Mouse (Mus musculus) hindbrain, embryonic 12.5 days (tissue): ENCODE data around the gene Tcf20. TPM values are rescaled to one million over a fixed set of nuclear protein-coding genes. Genes with fewer than 3 reads are reported as not detected.
"Not testable (repeated sequence)": the region's sequence is repeated elsewhere in the genome, so short reads cannot be mapped to it uniquely, and the experiment has no call there.

Experiments used
- ATAC-seq: fragments of 200-750 bp; cut with Nextera tagmentation; 2 replicates; pipeline ENCODE4 v1.8.0; 2017; ENCODE audit warnings: moderate TSS enrichment; ENCODE audit not compliant: low FRiP score
- H3K27ac ChIP-seq: fragments of 300-500 bp; sonication (generic); 2 replicates; pipeline ENCODE4 v1.5.1; 2016; ENCODE audit warnings: mild to moderate bottlenecking
- H3K27me3 ChIP-seq: fragments of 300-500 bp; sonication (generic); 2 replicates; pipeline ENCODE4 v1.6.1; 2016; ENCODE audit warnings: mild to moderate bottlenecking
- H3K36me3 ChIP-seq: fragments of 300-500 bp; sonication (generic); 2 replicates; pipeline ENCODE4 v1.6.1; 2016; ENCODE audit warnings: mild to moderate bottlenecking
- H3K4me1 ChIP-seq: fragments of 300-500 bp; sonication (generic); 2 replicates; pipeline ENCODE4 v1.6.1; 2016
- H3K4me2 ChIP-seq: fragments of 300-500 bp; sonication (generic); replicated peaks from 2 replicates; pipeline ENCODE4 v1.6.1; 2016; ENCODE audit warnings: mild to moderate bottlenecking
- H3K4me3 ChIP-seq: fragments of 300-500 bp; sonication (generic); 2 replicates; pipeline ENCODE4 v1.5.1; 2016; ENCODE audit warnings: mild to moderate bottlenecking
- H3K9ac ChIP-seq: fragments of 300-500 bp; sonication (generic); 2 replicates; pipeline ENCODE4 v1.6.1; 2016; ENCODE audit warnings: mild to moderate bottlenecking, moderate library complexity
- H3K9me3 ChIP-seq: fragments of 300-500 bp; sonication (generic); replicated peaks from 2 replicates; pipeline ENCODE4 v1.6.1; 2016; ENCODE audit warnings: mild to moderate bottlenecking
- WGBS: fragments of 180-500 bp; shearing (Covaris S2); methylation state at CpG from one replicate; pipeline ENCODE4 v1.1.7; 2016; 5-methylcytosine and 5-hydroxymethylcytosine counted together
- polyA plus RNA-seq: library from polyadenylated mRNA; unstranded; fragments of >200 nt; fragmentation: Nextera tagmentation; extraction: Ambion mirVana; gene quantifications from 2 replicates; pipeline ENCODE4 v1.2.1, GENCODE M21; 2016

Tcf20 gene
- polyA plus RNA-seq, 1 experiment from 2014 or later: 12.4 TPM

DNA sequence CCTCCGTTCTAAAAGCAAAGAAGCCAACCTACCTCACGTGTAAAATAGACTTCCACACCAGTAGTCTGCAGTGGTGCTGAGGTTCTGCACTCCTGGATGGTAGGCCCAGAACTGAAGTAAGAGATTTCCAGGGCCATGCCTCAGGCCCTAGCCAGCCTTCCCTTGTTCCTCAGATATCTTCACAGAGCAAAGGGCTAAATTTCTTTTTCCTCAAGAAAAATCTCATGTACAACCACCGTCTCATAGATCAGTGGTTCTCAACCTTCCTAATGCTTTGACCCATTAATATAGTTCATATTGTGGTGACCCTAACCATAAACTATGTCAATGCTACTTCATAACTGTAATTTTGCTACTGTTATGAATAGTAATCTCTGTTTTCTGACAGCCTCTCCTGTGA is 87.3 kb downstream of the Tcf20 start:
- peaks cover 65% of the 10 kb centered on the region for H3K4me1 ChIP-seq
- no peak for ATAC-seq
- 36% methylated on average over 3 of the region's 3 CpGs for WGBS
- 0 out of 2 replicates have a peak overlapping the region, but pooled peaks have one; percentile 8 for H3K27ac ChIP-seq
- no peaks in the 10 kb centered on the region for H3K9me3 ChIP-seq
- H3K27me3 ChIP-seq: 0 out of 2 replicates have a peak, but pooled peaks cover 7% of the 10 kb centered on the region
- no peak overlapping the region for H3K4me3 ChIP-seq
- H3K9ac ChIP-seq: no peak overlapping the region
- no peaks in the 10 kb centered on the region for H3K36me3 ChIP-seq
- H3K4me2 ChIP-seq: peak overlapping the region; percentile 96

DNA sequence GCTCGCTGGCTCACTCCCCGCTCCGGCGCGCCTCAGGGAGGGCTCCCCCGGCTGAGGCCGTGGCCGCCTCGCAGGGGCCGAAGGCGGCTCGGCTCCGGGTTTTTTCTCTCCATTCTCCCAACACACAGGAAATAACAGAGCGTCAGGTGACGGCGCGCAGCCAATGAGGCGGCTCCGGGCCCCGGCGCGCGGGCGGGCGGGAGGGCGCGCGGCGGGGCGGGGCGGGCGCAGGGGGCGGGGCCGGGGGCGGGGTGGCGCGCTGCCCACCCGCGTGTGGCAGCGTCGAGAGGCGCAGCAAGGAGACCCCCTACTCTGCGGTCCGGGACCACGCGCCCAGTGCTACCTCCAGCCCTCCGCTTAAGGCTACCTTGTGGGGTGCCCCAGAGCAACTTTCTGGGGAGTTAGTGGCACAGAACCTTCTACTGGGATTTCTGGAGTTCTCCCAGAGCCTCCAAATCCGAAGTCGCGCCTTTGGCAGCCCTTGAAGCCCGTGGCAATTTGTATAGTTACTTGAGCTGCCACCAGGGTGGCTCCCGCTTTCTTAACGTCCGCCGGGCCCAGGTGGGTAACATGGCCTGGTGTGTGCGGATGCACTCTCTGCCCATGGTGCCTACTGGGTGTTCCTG is 87.9 kb downstream of the Tcf20 start:
- WGBS: 2% methylated on average over 21 of the region's 56 CpGs
- Histone ChIP-seq H3K4me2 (peak overlapping the region; percentile 96), H3K4me1 (peaks cover 59% of the 10 kb centered on the region), H3K9me3 (no peaks in the 10 kb centered on the region), H3K27ac (peak overlapping the region; percentile 98), H3K9ac (peak overlapping the region; percentile 97), H3K36me3 (no peaks in the 10 kb centered on the region), H3K27me3 (0 out of 2 replicates have a peak, but pooled peaks cover 7% of the 10 kb centered on the region), H3K4me3 (peak overlapping the region; percentile 100)
- peak; percentile 93 for ATAC-seq

DNA sequence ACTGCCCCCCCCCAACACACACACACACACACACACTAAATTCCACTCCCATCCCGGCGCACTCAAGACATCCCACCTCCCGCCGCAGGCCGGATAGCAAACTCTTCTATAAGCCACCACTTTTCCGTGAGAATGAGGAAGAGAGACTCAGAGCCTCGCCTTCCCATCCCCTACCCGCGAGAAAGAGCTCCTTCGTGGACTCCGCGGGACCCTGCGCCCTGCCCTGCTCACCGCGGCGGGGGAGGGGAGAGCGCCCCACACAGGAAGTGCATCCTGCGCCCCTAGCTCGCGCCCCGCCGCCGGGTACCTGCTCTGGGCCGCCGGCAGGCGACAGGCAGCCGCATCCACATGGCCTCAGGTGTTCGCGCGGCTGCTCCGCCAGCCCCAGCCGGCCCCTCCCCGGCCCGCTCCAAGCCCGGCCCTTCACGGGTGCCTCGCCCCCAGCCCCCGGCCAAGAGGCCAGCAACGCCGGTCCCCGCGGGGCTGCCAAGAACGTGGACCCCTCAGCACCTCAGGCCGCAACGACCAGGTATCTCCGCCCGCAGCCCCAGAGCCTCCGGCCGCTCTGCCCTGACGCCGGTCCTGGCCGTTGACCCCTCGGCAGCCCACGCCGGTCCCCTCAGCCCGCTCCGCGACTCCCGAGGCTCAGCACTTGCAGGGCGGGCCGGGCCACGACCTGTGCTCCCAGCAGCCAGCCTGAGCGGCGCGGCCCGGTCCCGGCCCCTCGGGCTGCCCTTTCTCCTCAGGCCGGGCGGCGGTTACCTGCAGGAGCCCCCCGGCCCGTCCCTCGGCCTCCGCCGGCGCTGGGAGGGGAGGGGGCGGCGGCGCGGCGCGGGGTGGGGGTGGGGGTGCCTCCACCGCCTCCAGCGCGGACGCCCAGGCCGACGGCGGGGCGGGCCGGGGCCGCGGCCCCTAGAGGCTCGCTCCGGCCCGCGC is 88.7 kb downstream of the Tcf20 start:
- Histone ChIP-seq H3K4me3 (peak overlapping the region; percentile 100), H3K27ac (peak overlapping the region; percentile 98), H3K9ac (peak overlapping the region; percentile 97), H3K27me3 (0 out of 2 replicates have a peak, but pooled peaks cover 5% of the 10 kb centered on the region), H3K4me2 (peak overlapping the region; percentile 96), H3K9me3 (no peaks in the 10 kb centered on the region), H3K4me1 (peaks cover 51% of the 10 kb centered on the region), H3K36me3 (no peaks in the 10 kb centered on the region)
- peak; percentile 44 for ATAC-seq
- WGBS: under 1% methylated on average over 65 of the region's 98 CpGs

DNA sequence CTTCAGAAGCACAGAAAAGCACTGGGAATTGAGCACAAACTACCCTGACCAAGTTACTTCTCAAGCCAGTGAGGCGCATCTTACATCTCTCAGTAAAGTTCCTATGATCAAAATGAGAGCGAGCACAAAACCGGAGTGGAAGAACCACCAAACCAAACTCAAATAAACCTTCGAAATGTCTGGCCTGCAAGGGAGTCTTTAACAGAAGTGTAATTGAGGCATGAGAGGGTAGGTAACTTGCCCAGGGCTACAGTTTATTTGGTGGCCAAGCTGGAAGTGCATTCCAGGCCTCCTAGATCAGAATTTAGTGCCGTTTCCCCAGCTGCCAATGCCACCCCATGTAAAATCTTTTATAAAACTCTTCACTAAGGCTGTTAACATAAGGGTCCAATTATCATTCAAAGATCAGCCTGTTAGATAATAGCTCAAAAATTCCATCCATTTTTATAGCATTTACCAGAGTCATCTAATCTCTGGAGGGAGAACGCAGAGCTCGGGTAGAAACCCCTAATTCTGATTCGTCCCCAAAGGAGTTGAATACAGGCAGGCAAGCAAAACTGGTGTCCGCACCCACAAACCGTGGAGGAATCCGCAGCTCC is 89.4 kb downstream of the Tcf20 start:
- H3K27ac ChIP-seq: no peak overlapping the region
- 20% methylated on average over 11 of the region's 11 CpGs for WGBS
- no peaks in the 10 kb centered on the region for H3K27me3 ChIP-seq
- peak overlapping the region; percentile 97 for H3K9ac ChIP-seq
- H3K4me1 ChIP-seq: peaks cover 48% of the 10 kb centered on the region
- H3K4me3 ChIP-seq: peak overlapping the region; percentile 100
- peak overlapping the region; percentile 96 for H3K4me2 ChIP-seq
- no peaks in the 10 kb centered on the region for H3K9me3 ChIP-seq
- no peaks in the 10 kb centered on the region for H3K36me3 ChIP-seq
- no peak for ATAC-seq

DNA sequence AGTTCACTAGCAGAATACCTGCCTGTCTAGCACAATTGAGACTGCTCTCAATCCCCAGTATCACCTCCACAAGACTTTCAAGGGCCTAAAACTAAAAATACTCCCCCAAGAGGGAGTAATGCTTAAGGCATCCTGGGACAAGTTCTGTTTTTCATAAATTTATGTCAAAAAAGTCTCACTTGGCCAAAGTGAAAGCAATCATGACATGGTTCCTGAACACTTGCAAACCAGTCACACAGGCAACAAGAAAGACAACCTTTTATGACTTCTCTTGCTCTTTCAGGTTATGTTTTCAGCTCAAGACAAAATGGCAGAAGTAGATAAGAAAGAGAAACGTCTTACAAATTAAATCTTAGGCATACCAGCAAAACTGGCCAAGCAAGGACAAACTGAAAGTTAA is 91.3 kb downstream of the Tcf20 start:
- H3K4me2 ChIP-seq: no peak overlapping the region
- no peak overlapping the region for H3K4me3 ChIP-seq
- H3K9ac ChIP-seq: no peak overlapping the region
- no peaks in the 10 kb centered on the region for H3K9me3 ChIP-seq
- ATAC-seq: no peak
- peaks cover 30% of the 10 kb centered on the region for H3K4me1 ChIP-seq
- H3K27me3 ChIP-seq: no peaks in the 10 kb centered on the region
- no peak overlapping the region for H3K27ac ChIP-seq
- WGBS: 73% methylated on average over 1 of the region's 1 CpGs
- no peaks in the 10 kb centered on the region for H3K36me3 ChIP-seq

DNA sequence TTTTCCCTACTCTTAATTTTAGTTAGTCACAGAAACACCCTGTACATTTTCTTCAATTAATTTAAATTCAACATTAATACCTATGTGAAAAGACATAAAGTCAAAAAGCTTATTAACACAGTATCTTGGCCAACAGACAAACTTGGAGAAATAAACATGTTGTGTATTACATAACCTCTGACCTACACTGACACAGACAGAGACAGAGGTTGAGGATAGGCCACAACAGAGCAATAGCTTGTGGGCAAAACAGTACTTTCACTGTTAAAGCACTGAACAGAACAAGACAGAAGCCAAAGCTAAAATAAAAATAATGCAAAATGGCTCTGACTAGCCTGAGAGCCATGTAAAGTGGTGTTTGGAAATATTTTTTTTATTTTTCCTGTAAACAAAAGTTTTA is 97.2 kb downstream of the Tcf20 start:
- no peak overlapping the region for H3K4me2 ChIP-seq
- H3K4me1 ChIP-seq: no peaks in the 10 kb centered on the region
- H3K36me3 ChIP-seq: no peaks in the 10 kb centered on the region
- H3K27ac ChIP-seq: no peak overlapping the region
- ATAC-seq: no peak
- no peaks in the 10 kb centered on the region for H3K9me3 ChIP-seq
- H3K4me3 ChIP-seq: no peak overlapping the region
- no peak overlapping the region for H3K9ac ChIP-seq
- H3K27me3 ChIP-seq: no peaks in the 10 kb centered on the region

DNA sequence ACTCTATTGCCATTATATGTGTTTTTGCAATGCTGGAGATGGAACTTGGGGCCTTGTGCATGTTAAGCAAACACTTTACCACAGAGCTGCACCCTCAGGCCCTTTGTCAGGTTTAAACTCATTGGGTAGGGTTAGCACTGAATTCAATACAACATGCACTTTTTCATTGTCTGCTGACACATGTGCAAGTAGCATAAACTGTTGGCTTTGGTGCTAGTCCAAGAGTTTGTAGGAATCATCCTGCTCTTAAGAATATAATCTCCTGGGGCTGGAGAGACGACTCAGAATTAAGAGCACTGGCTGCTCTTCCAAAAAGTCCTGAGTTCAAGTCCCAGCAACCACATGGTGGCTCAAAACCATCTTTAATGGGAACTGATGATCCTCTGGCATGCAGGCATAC is 98.2 kb downstream of the Tcf20 start:
- H3K27ac ChIP-seq: no peak overlapping the region

DNA sequence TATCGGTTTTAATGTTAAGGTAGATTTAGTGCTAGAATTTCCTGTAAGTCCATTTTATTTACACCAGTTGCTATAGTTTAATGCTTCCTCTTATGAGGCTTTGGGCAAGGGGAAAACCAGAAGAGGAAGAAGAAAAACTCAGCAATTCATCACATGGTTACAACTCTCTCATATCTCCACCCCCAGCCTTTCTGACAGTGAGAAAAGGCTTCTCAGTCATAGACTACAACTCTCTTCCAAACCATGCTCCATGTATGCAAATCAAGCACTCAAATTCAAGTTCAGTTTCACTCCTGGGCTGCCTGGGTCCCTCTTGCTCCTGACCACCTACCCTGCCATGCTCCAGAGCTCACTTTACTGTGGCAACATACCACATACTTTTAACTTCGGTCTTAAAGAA is 99.2 kb downstream of the Tcf20 start:
- H3K4me1 ChIP-seq: no peaks in the 10 kb centered on the region
- H3K27me3 ChIP-seq: no peaks in the 10 kb centered on the region
- no peaks in the 10 kb centered on the region for H3K36me3 ChIP-seq
- no peaks in the 10 kb centered on the region for H3K9me3 ChIP-seq
- ATAC-seq: no peak
- no peak overlapping the region for H3K27ac ChIP-seq
- no peak overlapping the region for H3K4me2 ChIP-seq
- H3K9ac ChIP-seq: no peak overlapping the region
- H3K4me3 ChIP-seq: no peak overlapping the region
- 92% methylated on average over 2 of the region's 2 CpGs for WGBS

More for the DNA sequence above, 98.2 kb downstream of the Tcf20 start:
- no peak overlapping the region for H3K4me2 ChIP-seq
- no peaks in the 10 kb centered on the region for H3K9me3 ChIP-seq
- 89% methylated on average over 1 of the region's 1 CpGs for WGBS
- H3K4me3 ChIP-seq: no peak overlapping the region
- no peak overlapping the region for H3K9ac ChIP-seq
- H3K27me3 ChIP-seq: no peaks in the 10 kb centered on the region
- H3K36me3 ChIP-seq: no peaks in the 10 kb centered on the region
- no peak for ATAC-seq
- no peaks in the 10 kb centered on the region for H3K4me1 ChIP-seq

DNA sequence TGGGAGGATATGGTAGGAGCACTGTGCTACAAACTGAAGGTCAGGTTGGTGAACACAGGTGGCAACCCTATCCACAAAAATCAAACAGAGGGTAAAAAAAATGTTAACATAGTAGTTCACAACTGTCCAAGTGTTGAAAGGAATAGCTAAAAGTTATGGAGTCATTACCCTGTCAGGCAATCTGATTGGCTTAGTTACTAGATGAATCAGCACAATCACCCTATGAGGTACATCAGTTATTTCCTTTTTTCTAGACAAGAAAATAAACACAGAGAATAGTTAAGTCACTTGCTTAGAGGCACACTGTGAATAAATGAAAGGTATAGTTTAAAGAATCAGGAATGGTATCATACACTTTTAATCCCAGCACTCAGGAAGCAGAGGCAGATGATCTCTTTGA is 110.4 kb downstream of the Tcf20 start:
- no peaks in the 10 kb centered on the region for H3K36me3 ChIP-seq
- H3K9ac ChIP-seq: no peak overlapping the region
- H3K27ac ChIP-seq: no peak overlapping the region
- H3K4me3 ChIP-seq: no peak overlapping the region
- no peak overlapping the region for H3K4me2 ChIP-seq
- no peaks in the 10 kb centered on the region for H3K4me1 ChIP-seq
- ATAC-seq: no peak
- H3K9me3 ChIP-seq: no peaks in the 10 kb centered on the region
- no peaks in the 10 kb centered on the region for H3K27me3 ChIP-seq

DNA sequence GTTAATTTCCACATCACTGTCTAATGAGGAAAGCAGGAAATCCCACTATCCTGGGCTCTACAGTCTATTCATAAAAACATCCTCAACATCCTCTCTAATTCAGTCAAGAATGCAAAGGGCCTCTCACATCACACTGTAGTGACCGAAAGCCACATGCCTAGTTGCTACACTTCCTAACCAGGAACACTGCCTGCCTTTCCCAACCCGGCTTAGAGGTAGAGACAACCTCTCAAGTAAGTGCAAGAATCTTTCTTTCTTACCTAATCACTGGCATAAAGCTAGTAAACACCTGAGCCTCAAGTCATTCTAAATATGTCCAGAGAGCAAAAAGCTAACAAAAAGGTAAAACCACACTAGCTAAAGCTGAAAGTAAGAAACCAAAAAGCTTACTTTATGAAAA is 110.8 kb downstream of the Tcf20 start:
- Histone ChIP-seq H3K4me1 (no peaks in the 10 kb centered on the region), H3K27ac (no peak overlapping the region), H3K36me3 (no peaks in the 10 kb centered on the region), H3K4me3 (no peak overlapping the region), H3K4me2 (no peak overlapping the region), H3K27me3 (no peaks in the 10 kb centered on the region), H3K9me3 (no peaks in the 10 kb centered on the region), H3K9ac (no peak overlapping the region)
- WGBS: 96% methylated on average over 2 of the region's 2 CpGs
- ATAC-seq: no peak

DNA sequence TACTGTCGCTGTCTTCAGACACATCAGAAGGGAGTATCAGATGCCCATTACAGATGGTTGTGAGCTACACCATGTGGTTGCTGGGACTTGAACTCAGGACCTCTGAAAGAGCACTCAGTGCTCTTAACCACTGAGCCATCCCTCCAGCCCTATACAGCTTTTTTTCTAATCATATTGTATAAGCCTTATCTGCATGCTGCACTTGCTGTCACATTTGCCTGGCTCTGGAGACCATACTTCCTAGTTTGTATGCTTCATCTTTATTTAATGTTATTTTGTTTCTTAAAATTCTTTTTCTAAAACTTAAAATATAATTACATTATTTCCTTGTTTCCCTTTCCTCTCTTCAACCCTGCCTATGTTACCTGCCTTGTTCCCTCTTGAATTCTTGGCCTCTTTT is 115.6 kb downstream of the Tcf20 start:
- no peak for ATAC-seq
- WGBS: 97% methylated on average over 1 of the region's 1 CpGs
- no peak overlapping the region for H3K27ac ChIP-seq
- H3K36me3 ChIP-seq: no peaks in the 10 kb centered on the region
- no peaks in the 10 kb centered on the region for H3K4me1 ChIP-seq
- H3K27me3 ChIP-seq: no peaks in the 10 kb centered on the region
- H3K9ac ChIP-seq: no peak overlapping the region
- no peaks in the 10 kb centered on the region for H3K9me3 ChIP-seq
- no peak overlapping the region for H3K4me3 ChIP-seq
- no peak overlapping the region for H3K4me2 ChIP-seq

DNA sequence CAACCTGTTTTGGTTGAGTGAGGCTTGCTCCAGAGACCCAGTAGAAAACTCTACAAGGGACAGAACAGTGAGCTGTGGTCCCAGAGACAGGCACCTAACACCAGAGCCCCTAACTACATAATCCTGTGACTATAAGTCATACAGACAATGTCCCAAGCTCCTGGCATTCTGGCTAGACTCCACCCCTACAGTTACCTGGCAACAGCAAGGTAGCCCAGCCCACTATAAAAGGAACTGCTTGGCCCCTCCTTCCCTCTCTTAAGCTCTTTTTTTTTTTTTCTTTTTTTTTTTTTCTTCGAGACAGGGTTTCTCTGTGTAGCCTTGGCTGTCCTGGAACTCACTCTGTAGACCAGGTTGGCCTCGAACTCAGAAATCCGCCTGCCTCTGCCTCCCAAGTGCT is 121.4 kb downstream of the Tcf20 start:
- H3K36me3 ChIP-seq, H3K9ac ChIP-seq, H3K27me3 ChIP-seq, H3K4me3 ChIP-seq, H3K4me1 ChIP-seq, ATAC-seq, H3K9me3 ChIP-seq, H3K4me2 ChIP-seq, H3K27ac ChIP-seq: not testable (repeated sequence)
- WGBS: 100% methylated on average over 3 of the region's 3 CpGs
